Mouse (Mus musculus) liver, embryonic 14.5 days (tissue): ENCODE data around the gene Vmn2r60. TPM values are rescaled to one million over a fixed set of nuclear protein-coding genes. Genes with fewer than 3 reads are reported as not detected.
"Not testable (repeated sequence)": the region's sequence is repeated elsewhere in the genome, so short reads cannot be mapped to it uniquely, and the experiment has no call there.

ENCODE experiments used
- ATAC-seq: fragments of 200-750 bp; cut with Nextera tagmentation; 2 replicates; pipeline ENCODE4 v1.8.0; 2017; ENCODE audit warnings: moderate number of reproducible peaks, mild to moderate bottlenecking, moderate library complexity; ENCODE audit not compliant: insufficient read depth
- DNase-seq, 3 experiments: peaks; one replicate each; pipeline ENCODE4 v3.0.0-alpha.2; 2012 to 2013; ENCODE audit warnings: low read depth in 3 of 3, low spot score in 3 of 3
- H3K27ac ChIP-seq: fragments of 300-500 bp; sonication (generic); 2 replicates; pipeline ENCODE4 v1.5.1; 2014; ENCODE audit warnings: moderate library complexity, mild to moderate bottlenecking, control low read depth, inconsistent platforms
- H3K27me3 ChIP-seq: fragments of 300-500 bp; sonication (generic); 2 replicates; pipeline ENCODE4 v1.6.1; 2014; ENCODE audit warnings: mild to moderate bottlenecking, low read length, moderate library complexity; ENCODE audit not compliant: control insufficient read depth, insufficient read depth
- H3K36me3 ChIP-seq: fragments of 300-500 bp; sonication (generic); replicated peaks from 2 replicates; pipeline ENCODE4 v1.6.1; 2014; ENCODE audit warnings: low read depth; ENCODE audit not compliant: control insufficient read depth, insufficient read depth
- H3K4me1 ChIP-seq, 2 experiments: fragments of 200-500 bp in 1 of 2; fragments of 300-500 bp in 1 of 2; sonication (generic) in 1 of 2; replicated peaks; 2 replicates each; pipeline ENCODE4 v1.6.1; 2012 to 2014; ENCODE audit warnings: antibody characterized with exemption in 1 of 2, inconsistent platforms in 1 of 2, low read length in 1 of 2; ENCODE audit not compliant: control insufficient read depth in 2 of 2, insufficient read depth in 2 of 2
- H3K4me2 ChIP-seq: fragments of 300-500 bp; sonication (generic); 2 replicates; pipeline ENCODE4 v1.6.1; 2014; ENCODE audit warnings: low read depth, mild to moderate bottlenecking, control low read depth, moderate library complexity
- H3K4me3 ChIP-seq, 2 experiments: fragments of 200-500 bp in 1 of 2; fragments of 300-500 bp in 1 of 2; sonication (generic) in 1 of 2; 2 replicates each; pipeline ENCODE4 v1.5.1; 2012 to 2014; ENCODE audit warnings: low read depth in 2 of 2, low read length in 2 of 2, mild to moderate bottlenecking in 2 of 2, control low read depth in 1 of 2, inconsistent platforms in 1 of 2, moderate library complexity in 1 of 2; ENCODE audit not compliant: insufficient read depth in 1 of 2
- H3K9ac ChIP-seq: fragments of 300-500 bp; sonication (generic); replicated peaks from 2 replicates; pipeline ENCODE4 v1.6.1; 2014; ENCODE audit warnings: mild to moderate bottlenecking, control low read depth, moderate library complexity
- H3K9me3 ChIP-seq: fragments of 300-500 bp; sonication (generic); 2 replicates; pipeline ENCODE4 v1.6.1; 2016; ENCODE audit warnings: low read length, mixed read lengths; ENCODE audit not compliant: control insufficient read depth
- CTCF ChIP-seq: IDR thresholded peaks from 2 replicates; pipeline ENCODE4 v1.5.1; 2016; ENCODE audit warnings: antibody characterized with exemption, low read depth, control low read depth
- EP300 ChIP-seq: IDR thresholded peaks from 2 replicates; pipeline ENCODE4 v1.6.1; 2016; ENCODE audit warnings: antibody characterized with exemption, low read depth
- WGBS: fragments of 180-500 bp; shearing (Covaris S2); extraction: QIAGEN DNeasy Blood & Tissue Kit; methylation state at CpG from one replicate; pipeline ENCODE4 v1.1.7; 2014; ENCODE audit not compliant: insufficient replicate concordance; 5-methylcytosine and 5-hydroxymethylcytosine counted together
- polyA plus RNA-seq, 2 experiments: library from polyadenylated mRNA; depleted of rRNA in 1 of 2; stranded (reverse) in 1 of 2; unstranded in 1 of 2; fragments of >200 nt; fragmentation: Nextera tagmentation in 1 of 2; extraction: Ambion mirVana in 1 of 2; gene quantifications; 2 replicates each; pipeline versions ENCODE4 v1.2.1 to v1.2.3; 2012 to 2014

Gene Vmn2r60
- polyA plus RNA-seq (2012; rRNA removed) = not detected in 2 replicates
- not detected in 2 replicates for polyA plus RNA-seq (2014; fragmentation: Nextera tagmentation; extraction: Ambion mirVana)

- TF ChIP-seq EP300 (no peak), CTCF (no peak)
- no peak within 1 kb of the TSS for H3K9ac ChIP-seq
- H3K4me3 ChIP-seq = no peak within 1 kb of the TSS
- H3K4me2 ChIP-seq = no peak within 1 kb of the TSS
- H3K36me3 ChIP-seq = no peaks in the 10 kb centered on the region
- 43% methylated on average over 2 of the region's 2 CpGs for WGBS
- DNase-seq = no peak
- no peaks in the 10 kb centered on the region for H3K4me1 ChIP-seq
- no peaks in the 10 kb centered on the region for H3K9me3 ChIP-seq
- H3K27me3 ChIP-seq = no peaks in the 10 kb centered on the region
- no peak for ATAC-seq
- H3K27ac ChIP-seq = no peak within 1 kb of the TSS
These were observed at the start of gene Vmn2r60 for GRCm38 (mm10) chr7:42107470-42107869. Gene Vmn2r60, plus strand, starts transcription at chr7:42107770.

DNA sequence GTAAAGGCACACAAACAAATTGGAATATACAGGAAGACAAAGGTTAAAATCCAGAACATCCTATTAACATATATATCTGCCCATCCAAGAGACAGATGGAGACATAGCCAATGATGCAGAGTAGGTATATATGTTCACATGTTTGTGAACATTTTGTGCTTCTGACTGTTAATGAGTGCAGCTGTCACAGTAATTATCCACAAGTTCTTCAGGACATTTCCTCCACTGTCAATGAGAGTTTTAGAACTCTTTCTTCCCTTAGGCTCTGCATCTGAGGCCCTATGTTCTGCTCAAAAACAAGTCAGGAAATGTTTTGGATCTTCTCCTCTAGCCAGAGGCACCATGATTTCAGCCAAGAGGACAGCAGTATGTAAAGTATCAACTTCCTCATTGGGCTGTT, 48.6 kb upstream of the Vmn2r60 start, which contains the start of gene Vmn2r59:
Vmn2r59 (minus strand) TSS at position 101 of the 400 bp plus-strand sequence.
- Histone ChIP-seq H3K4me1 (no peaks in the 10 kb centered on the region), H3K27me3 (no peaks in the 10 kb centered on the region), H3K9me3 (no peaks in the 10 kb centered on the region), H3K4me2 (no peak within 1 kb of the TSS), H3K4me3 (no peak within 1 kb of the TSS), H3K36me3 (no peaks in the 10 kb centered on the region), H3K9ac (no peak within 1 kb of the TSS), H3K27ac (no peak within 1 kb of the TSS)
- ATAC-seq (no peak), DNase-seq (no peak)
- TF ChIP-seq EP300 = no peak
- TF ChIP-seq CTCF = no peak

DNA sequence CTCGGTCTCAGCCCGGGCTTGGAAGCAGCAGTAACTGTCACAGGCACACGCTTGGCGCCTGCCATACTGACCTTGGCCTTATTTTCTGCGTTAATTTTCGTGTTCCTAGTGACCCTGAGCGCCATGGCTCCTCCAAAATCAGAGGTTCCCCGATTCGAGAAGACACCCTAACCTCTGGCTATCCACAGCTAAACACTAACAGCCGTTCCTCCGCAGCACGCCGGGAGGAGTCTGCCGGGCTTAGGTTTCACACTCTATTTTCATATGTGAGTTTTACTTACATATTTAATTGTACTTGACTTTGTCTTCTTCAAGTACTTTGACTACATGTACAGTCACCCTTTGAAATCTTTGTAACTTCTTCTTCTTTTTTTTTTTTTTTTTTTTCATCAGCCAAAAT, 509 bp upstream of the Vmn2r60 start:
- not testable (repeated sequence) for DNase-seq, H3K4me3 ChIP-seq, H3K36me3 ChIP-seq, H3K27me3 ChIP-seq, H3K4me2 ChIP-seq, H3K27ac ChIP-seq, H3K4me1 ChIP-seq, ATAC-seq, H3K9me3 ChIP-seq, H3K9ac ChIP-seq
- WGBS = 58% methylated on average over 13 of the region's 14 CpGs

Other genes with a start within 250 kb of the Vmn2r60 start
- gene Vmn2r58, start 235.1 kb upstream of the Vmn2r60 start, polyA plus RNA-seq (2012; rRNA removed) = not detected in 2 replicates
- gene Vmn2r58, start 235.1 kb upstream of the Vmn2r60 start, polyA plus RNA-seq (2014; fragmentation: Nextera tagmentation; extraction: Ambion mirVana) = not detected in 2 replicates
- not detected in 2 replicates for gene Vmn2r59, start 48.7 kb upstream of the Vmn2r60 start, polyA plus RNA-seq (2012; rRNA removed)
- gene Vmn2r59, start 48.7 kb upstream of the Vmn2r60 start, polyA plus RNA-seq (2014; fragmentation: Nextera tagmentation; extraction: Ambion mirVana) = not detected in 2 replicates
- gene Vmn2r61, start 152.3 kb downstream of the Vmn2r60 start, polyA plus RNA-seq (2012; rRNA removed) = not detected in 2 replicates
- gene Vmn2r61, start 152.3 kb downstream of the Vmn2r60 start, polyA plus RNA-seq (2014; fragmentation: Nextera tagmentation; extraction: Ambion mirVana) = not detected in 2 replicates